Mouse (Mus musculus) hindbrain, embryonic 15.5 days (tissue): Measurements from ENCODE around the gene Mllt3. TPM values are rescaled to one million over a fixed set of nuclear protein-coding genes. Genes with fewer than 3 reads are reported as not detected.

Experiments
- ATAC-seq: fragments of 200-750 bp; cut with Nextera tagmentation; 2 replicates; pipeline ENCODE4 v1.8.0; 2017; ENCODE audit warnings: low read depth, moderate number of reproducible peaks, moderate TSS enrichment; ENCODE audit not compliant: low FRiP score
- H3K27ac ChIP-seq: fragments of 300-500 bp; sonication (generic); replicated peaks from 2 replicates; pipeline ENCODE4 v1.5.1; 2015; ENCODE audit warnings: mild to moderate bottlenecking, inconsistent platforms
- H3K27me3 ChIP-seq: fragments of 300-500 bp; sonication (generic); 2 replicates; pipeline ENCODE4 v1.6.1; 2015; ENCODE audit warnings: control low read depth, inconsistent platforms
- H3K36me3 ChIP-seq: fragments of 300-500 bp; sonication (generic); 2 replicates; pipeline ENCODE4 v1.6.1; 2015; ENCODE audit warnings: control low read depth, inconsistent platforms
- H3K4me1 ChIP-seq: fragments of 300-500 bp; sonication (generic); replicated peaks from 2 replicates; pipeline ENCODE4 v1.6.1; 2015; ENCODE audit warnings: control low read depth, inconsistent platforms
- H3K4me2 ChIP-seq: fragments of 300-500 bp; sonication (generic); 2 replicates; pipeline ENCODE4 v1.6.1; 2015; ENCODE audit warnings: moderate library complexity, mild to moderate bottlenecking, inconsistent platforms
- H3K4me3 ChIP-seq: fragments of 300-500 bp; sonication (generic); 2 replicates; pipeline ENCODE4 v1.5.1; 2015; ENCODE audit warnings: mild to moderate bottlenecking, inconsistent platforms
- H3K9ac ChIP-seq: fragments of 300-500 bp; sonication (generic); 2 replicates; pipeline ENCODE4 v1.6.1; 2015; ENCODE audit warnings: inconsistent platforms
- H3K9me3 ChIP-seq: fragments of 300-500 bp; sonication (generic); 2 replicates; pipeline ENCODE4 v1.6.1; 2016; ENCODE audit warnings: control low read depth, inconsistent platforms
- WGBS: fragments of 180-500 bp; shearing (Covaris S2); methylation state at CpG from one replicate; pipeline ENCODE4 v1.1.7; 2015; 5-methylcytosine and 5-hydroxymethylcytosine counted together
- polyA plus RNA-seq: library from polyadenylated mRNA; unstranded; fragments of >200 nt; fragmentation: Nextera tagmentation; extraction: Ambion mirVana; gene quantifications from 2 replicates; pipeline ENCODE4 v1.2.1, GENCODE M21; 2015

Gene Mllt3
- polyA plus RNA-seq, 1 experiment from 2014 or later: 77.3 TPM

DNA sequence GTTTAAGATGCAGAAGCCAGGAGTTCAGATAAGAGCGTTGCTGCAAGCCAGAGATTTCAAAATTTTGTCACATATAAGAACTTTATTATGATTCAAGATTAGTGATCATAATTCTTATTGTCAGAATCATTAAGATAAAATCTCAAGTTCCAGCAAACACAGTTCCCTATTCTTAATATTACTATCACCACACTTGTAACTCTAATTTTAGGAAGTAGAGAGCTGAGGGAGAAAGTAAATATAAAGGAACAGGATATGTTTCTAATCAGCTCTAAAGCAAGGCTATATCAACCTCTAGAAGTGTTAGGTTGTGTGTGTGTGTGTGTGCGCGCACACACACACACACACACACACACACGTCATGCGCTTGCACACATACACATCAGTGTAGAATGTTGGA, 170.0 kb downstream of the Mllt3 start:
- Histone ChIP-seq H3K4me1 (peaks cover 17% of the 10 kb centered on the region), H3K9me3 (no peaks in the 10 kb centered on the region), H3K4me2 (no peak overlapping the region), H3K27me3 (no peaks in the 10 kb centered on the region), H3K9ac (no peak overlapping the region), H3K4me3 (no peak overlapping the region), H3K27ac (no peak overlapping the region), H3K36me3 (no peaks in the 10 kb centered on the region)
- ATAC-seq: no peak
- 93% methylated on average over 5 of the region's 5 CpGs for WGBS

- no peaks in the 10 kb centered on the region for H3K9me3 ChIP-seq
- H3K27ac ChIP-seq: no peak overlapping the region
- no peak overlapping the region for H3K4me3 ChIP-seq
- H3K27me3 ChIP-seq: no peaks in the 10 kb centered on the region
- no peaks in the 10 kb centered on the region for H3K36me3 ChIP-seq
- ATAC-seq: no peak
- H3K4me1 ChIP-seq: peaks cover 12% of the 10 kb centered on the region; the same call in 1 of the 2 replicates
- H3K4me2 ChIP-seq: no peak overlapping the region
- WGBS: 88% methylated on average over 5 of the region's 5 CpGs
- H3K9ac ChIP-seq: no peak overlapping the region
Observed at GRCm38 (mm10) chr4:87860723-87861122, 172.4 kb downstream of the Mllt3 start.

DNA sequence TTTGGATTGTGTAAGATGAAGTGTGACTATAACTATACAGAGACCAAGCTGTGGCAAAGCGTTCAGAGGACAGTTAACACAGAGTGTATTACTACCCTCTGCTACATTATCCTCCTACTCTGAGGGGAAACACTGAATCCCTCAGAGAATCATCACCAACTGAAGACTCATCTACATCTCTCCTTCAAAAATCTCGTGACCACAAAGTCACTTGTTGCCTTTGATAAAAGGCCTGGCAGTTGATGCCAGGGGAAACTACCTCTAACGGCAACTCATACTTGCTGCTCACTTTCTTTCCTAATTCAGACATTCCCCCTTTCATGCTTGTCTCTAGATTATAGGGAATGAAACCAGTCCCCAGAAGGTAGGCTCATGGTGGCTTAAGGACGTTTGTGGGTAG, 174.0 kb downstream of the Mllt3 start:
- 86% methylated on average over 4 of the region's 4 CpGs for WGBS
- Histone ChIP-seq H3K27me3 (no peaks in the 10 kb centered on the region), H3K27ac (no peak overlapping the region), H3K4me1 (0 out of 2 replicates have a peak, but pooled peaks cover 5% of the 10 kb centered on the region), H3K4me3 (no peak overlapping the region), H3K9ac (no peak overlapping the region), H3K4me2 (no peak overlapping the region), H3K36me3 (no peaks in the 10 kb centered on the region), H3K9me3 (no peaks in the 10 kb centered on the region)
- ATAC-seq: no peak

- H3K4me1 ChIP-seq: 0 out of 2 replicates have a peak, but pooled peaks cover 4% of the 10 kb centered on the region
- ATAC-seq: no peak
- H3K9ac ChIP-seq: no peak overlapping the region
- no peaks in the 10 kb centered on the region for H3K27me3 ChIP-seq
- no peaks in the 10 kb centered on the region for H3K36me3 ChIP-seq
- H3K9me3 ChIP-seq: no peaks in the 10 kb centered on the region
- no peak overlapping the region for H3K4me3 ChIP-seq
- no peak overlapping the region for H3K27ac ChIP-seq
- H3K4me2 ChIP-seq: no peak overlapping the region
- 98% methylated on average over 1 of the region's 1 CpGs for WGBS
Observed at GRCm38 (mm10) chr4:87857982-87858381, 175.2 kb downstream of the Mllt3 start.

DNA sequence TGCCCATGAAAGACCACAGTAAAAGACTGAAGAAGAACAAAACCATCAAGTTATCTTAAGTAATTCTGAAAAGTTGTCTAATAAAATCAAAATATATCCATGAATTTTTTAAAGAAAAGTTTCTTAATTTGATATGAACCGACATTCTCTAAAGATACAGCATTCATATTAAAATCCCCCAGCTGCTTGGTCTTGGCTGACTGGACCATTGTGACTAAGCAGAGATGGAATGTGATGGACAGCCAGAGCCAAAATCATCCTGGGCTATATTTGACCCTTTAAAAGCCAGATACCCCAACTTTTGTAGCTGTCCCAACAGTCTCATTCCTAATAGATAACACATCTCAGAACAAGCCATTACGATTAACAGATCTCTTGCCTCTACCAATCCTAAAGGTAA, 180.7 kb downstream of the Mllt3 start:
- Histone ChIP-seq H3K4me2 (no peak overlapping the region), H3K4me1 (0 out of 2 replicates have a peak, but pooled peaks cover 4% of the 10 kb centered on the region), H3K36me3 (no peaks in the 10 kb centered on the region), H3K27me3 (no peaks in the 10 kb centered on the region), H3K4me3 (no peak overlapping the region), H3K9ac (no peak overlapping the region), H3K27ac (no peak overlapping the region), H3K9me3 (no peaks in the 10 kb centered on the region)
- no peak for ATAC-seq
- WGBS: 94% methylated on average over 2 of the region's 2 CpGs

DNA sequence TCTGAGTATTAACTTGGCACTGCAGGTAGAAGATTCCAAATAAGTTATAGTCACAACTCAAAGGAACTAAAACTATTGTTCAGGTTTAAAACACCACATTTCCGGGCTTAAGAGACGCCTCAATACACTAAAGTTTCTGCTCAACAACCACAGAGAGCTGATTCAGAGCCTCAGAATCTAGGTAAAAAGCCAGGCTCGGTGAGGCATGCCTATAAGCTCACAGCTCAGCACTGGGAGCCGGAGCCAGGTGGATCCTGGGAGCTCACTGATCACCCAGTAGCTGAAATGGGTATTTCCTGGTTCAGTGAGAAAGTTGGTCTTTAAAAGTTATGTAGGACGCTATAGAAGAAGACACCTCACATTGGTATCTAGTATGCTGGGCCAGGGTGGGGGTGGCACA, 183.1 kb downstream of the Mllt3 start:
- H3K9ac ChIP-seq: no peak overlapping the region
- no peak overlapping the region for H3K27ac ChIP-seq
- H3K4me3 ChIP-seq: no peak overlapping the region
- WGBS: 89% methylated on average over 5 of the region's 5 CpGs
- ATAC-seq: no peak
- H3K9me3 ChIP-seq: no peaks in the 10 kb centered on the region
- peaks cover 3% of the 10 kb centered on the region; the same call in 1 of the 2 replicates for H3K4me1 ChIP-seq
- H3K4me2 ChIP-seq: no peak overlapping the region
- H3K27me3 ChIP-seq: no peaks in the 10 kb centered on the region
- no peaks in the 10 kb centered on the region for H3K36me3 ChIP-seq

GRCm38 (mm10) chr4:87844668-87845210, 188.4 kb downstream of the Mllt3 start:
- ATAC-seq: no peak; the same call in 1 of the 2 replicates
- WGBS: 71% methylated on average over 6 of the region's 6 CpGs
- Histone ChIP-seq H3K27ac (peak overlapping the region; percentile 42; the same call in 1 of the 2 replicates), H3K27me3 (no peaks in the 10 kb centered on the region), H3K4me2 (no peak overlapping the region), H3K9me3 (no peaks in the 10 kb centered on the region), H3K4me1 (peaks cover 13% of the 10 kb centered on the region), H3K36me3 (peaks cover 6% of the 10 kb centered on the region; the same call in 1 of the 2 replicates), H3K4me3 (no peak overlapping the region), H3K9ac (no peak overlapping the region)

DNA sequence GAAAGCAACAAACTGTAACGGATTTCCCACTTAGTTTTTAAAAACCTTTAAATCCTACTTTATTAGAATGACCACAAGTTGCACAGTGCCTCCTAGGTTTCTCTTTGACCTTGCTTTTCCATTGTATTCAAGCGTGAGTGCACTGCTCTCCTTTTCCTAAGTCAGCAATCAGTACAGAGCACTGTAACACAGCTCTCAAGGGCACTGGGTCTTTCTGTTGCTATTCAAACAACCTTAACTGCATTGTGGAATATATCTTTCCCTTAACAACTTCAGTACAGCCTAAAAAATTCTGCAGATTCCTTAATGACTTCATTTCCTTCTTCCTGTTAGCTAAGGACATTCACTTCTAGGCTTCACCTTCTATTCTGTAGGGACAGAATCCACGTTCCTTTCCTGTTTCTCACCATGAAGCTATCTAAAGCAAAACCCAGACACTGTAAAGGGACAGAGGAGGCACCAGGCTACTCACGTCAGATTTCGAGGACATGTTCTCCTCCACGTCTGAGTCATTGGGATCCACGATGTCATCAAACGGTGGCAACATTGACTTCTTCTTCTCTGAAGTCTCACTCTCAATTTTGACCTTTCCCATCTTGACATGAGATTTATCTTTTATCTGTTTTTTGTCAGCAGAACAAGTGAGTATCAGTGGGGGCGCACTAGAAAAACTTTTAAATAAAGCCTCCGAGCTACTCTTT, 192.8 kb downstream of the Mllt3 start:
- Histone ChIP-seq H3K36me3 (peaks cover 6% of the 10 kb centered on the region; the same call in 1 of the 2 replicates), H3K27me3 (no peaks in the 10 kb centered on the region), H3K4me1 (peaks cover 15% of the 10 kb centered on the region), H3K9me3 (no peaks in the 10 kb centered on the region), H3K27ac (0 out of 2 replicates have a peak overlapping the region, but pooled peaks have one; percentile 11), H3K4me3 (no peak overlapping the region), H3K4me2 (no peak overlapping the region), H3K9ac (no peak overlapping the region)
- WGBS: 86% methylated on average over 10 of the region's 10 CpGs
- no peak for ATAC-seq

- Histone ChIP-seq H3K4me3 (no peak overlapping the region), H3K9me3 (no peaks in the 10 kb centered on the region), H3K36me3 (peaks cover 6% of the 10 kb centered on the region; the same call in 1 of the 2 replicates), H3K27me3 (no peaks in the 10 kb centered on the region), H3K27ac (no peak overlapping the region), H3K9ac (no peak overlapping the region), H3K4me1 (peaks cover 12% of the 10 kb centered on the region), H3K4me2 (no peak overlapping the region)
- WGBS: 87% methylated on average over 1 of the region's 1 CpGs
- no peak for ATAC-seq
Observed at GRCm38 (mm10) chr4:87838716-87839115, 194.4 kb downstream of the Mllt3 start.

DNA sequence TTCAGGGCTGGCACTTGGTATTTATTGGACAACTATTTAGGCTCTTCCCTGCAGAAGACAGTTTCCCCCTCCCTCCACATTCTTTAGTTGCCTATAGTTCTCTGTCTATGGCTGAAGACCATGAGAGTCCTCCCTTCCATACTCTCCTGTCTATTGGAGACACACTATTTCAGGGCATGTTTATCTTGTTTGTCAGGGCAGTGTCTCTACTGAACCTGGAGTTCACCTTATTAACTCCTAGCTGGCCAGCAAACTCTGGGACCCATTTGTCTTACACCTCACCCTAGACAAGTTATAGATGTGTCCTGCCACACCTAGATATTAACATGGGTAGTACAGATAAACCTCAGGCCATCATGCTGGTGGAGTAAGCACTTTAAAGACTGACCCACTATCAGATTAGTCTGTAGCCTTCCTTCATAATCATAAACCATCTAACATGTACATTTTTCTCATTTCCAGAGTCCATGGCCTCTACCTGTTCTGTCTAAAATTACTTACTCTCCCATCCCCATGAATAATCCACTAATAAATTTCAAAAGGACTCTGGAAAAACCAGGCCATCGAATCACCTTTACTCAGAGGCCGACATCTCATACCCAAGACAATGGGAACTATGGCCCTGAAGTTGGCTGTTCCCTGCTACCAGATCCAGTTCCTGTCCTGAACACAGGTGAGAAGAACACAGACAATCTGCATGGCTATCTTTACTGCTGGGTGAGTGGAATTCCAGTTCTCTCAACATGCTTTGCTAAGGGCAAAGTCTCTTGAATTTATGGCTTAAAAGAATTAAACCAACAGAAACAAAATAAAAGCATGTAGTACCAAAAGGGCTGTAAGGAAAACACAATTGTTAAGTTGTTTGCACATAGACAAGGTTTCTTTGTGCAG, 195.4 kb downstream of the Mllt3 start:
- Histone ChIP-seq H3K4me2 (no peak overlapping the region), H3K4me3 (no peak overlapping the region), H3K4me1 (peaks cover 12% of the 10 kb centered on the region), H3K27me3 (no peaks in the 10 kb centered on the region), H3K36me3 (peaks cover 6% of the 10 kb centered on the region; the same call in 1 of the 2 replicates), H3K9ac (no peak overlapping the region), H3K27ac (no peak overlapping the region), H3K9me3 (no peaks in the 10 kb centered on the region)
- no peak for ATAC-seq
- WGBS: 96% methylated on average over 2 of the region's 2 CpGs

DNA sequence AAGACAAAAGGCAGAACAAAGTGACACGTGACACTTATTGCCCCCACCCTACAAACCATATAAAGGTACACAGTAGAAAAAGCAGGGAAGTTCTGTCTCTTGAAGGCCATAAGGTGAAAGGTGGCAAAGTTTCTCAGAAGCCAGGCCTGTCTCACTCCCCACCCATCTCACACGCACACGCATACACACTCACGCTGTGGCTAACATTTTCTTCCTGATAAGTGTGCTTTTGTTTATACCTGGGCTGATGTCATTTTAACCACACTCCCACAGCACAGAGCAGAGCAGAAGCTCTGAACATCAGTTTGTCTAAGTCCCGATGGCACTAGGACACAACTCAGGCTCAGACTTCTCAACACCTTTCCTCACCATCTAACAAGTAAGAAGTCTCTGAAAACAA, 196.9 kb downstream of the Mllt3 start:
- Histone ChIP-seq H3K9me3 (no peaks in the 10 kb centered on the region), H3K4me2 (no peak overlapping the region), H3K4me3 (no peak overlapping the region), H3K36me3 (peaks cover 6% of the 10 kb centered on the region; the same call in 1 of the 2 replicates), H3K9ac (no peak overlapping the region), H3K4me1 (peaks cover 12% of the 10 kb centered on the region), H3K27ac (no peak overlapping the region), H3K27me3 (no peaks in the 10 kb centered on the region)
- ATAC-seq: no peak
- WGBS: 79% methylated on average over 5 of the region's 5 CpGs

DNA sequence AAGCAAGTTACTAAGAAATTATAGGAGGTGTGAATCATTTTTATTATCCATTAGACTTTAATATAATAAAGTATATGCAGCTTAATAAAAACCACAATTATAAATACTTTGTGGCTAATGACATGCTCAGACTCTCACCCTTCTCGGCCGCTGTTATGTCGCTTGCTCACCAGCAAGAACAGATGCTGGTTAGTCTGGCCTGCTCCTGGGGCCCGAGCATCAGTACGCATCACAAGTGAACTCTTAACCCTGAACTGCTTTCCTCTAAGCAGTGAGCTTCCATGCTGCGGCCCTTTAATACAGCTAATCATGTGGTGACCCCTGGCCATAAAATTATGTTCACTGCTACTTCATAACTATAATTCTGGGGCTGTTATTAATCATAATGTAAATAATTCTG, 198.0 kb downstream of the Mllt3 start:
- H3K36me3 ChIP-seq: no peaks in the 10 kb centered on the region; the same call in 1 of the 2 replicates
- H3K27ac ChIP-seq: no peak overlapping the region
- WGBS: 47% methylated on average over 6 of the region's 6 CpGs
- no peaks in the 10 kb centered on the region for H3K9me3 ChIP-seq
- no peak overlapping the region for H3K9ac ChIP-seq
- H3K4me2 ChIP-seq: no peak overlapping the region
- H3K4me3 ChIP-seq: no peak overlapping the region
- no peak for ATAC-seq
- H3K4me1 ChIP-seq: peaks cover 12% of the 10 kb centered on the region
- H3K27me3 ChIP-seq: no peaks in the 10 kb centered on the region
